Mouse (Mus musculus) 416B (cell line): ENCODE results near the gene Boll.
"Not testable (repeated sequence)": the region's sequence is repeated elsewhere in the genome, so short reads cannot be mapped to it uniquely, and the experiment has no call there.

Experiments
- DNase-seq: peaks from one replicate; pipeline ENCODE4 v3.0.0; 2011; ENCODE audit warnings: low read depth

Gene Boll

DNA sequence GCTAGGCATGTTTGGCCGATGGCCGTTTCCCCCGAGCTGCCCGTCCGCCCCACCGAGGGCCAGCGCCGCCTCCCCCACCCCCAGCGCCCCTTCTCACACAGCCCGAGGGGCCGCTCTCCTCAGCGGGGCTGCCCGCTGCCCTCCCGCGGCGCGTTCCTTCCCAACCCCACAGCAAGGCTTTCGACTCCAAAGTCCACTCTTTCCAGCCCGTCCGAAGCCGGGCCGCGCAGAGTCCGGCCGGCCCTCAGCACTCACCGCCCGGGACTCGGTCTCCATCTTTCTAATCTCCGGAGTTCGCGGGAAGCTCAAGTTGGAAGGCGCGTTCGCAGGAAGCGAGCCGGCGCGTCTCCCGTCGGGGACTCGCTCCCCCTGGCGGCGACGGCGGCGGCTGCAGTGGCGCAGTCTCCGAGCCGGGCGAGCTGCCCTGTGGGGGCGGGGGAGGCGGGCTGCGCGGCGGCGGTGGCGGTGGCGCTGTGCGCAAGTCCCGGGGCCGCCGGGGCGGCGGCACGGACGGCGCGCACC lies at the start of gene Boll:
Gene Boll, minus strand, starts transcription at position 426 of the 522 bp plus-strand sequence.
- no peak for DNase-seq

DNA sequence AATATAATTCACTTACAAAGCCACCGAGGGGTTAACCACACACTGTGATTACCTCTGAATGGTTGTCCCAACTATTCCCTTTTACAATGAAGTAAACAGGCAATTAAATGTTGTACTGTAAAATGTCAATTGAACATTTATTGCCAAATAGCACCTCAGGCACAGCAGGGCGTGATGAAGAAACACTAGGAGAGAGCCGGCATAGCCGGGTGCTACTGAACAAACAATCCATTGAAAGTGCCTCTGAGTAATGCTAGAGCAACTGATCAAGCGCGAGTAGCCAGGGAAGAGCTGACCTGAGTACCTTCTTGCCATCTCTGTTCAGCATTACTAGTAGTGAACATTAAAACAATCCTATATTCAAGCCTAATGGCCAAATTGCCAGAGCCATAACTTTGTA lies 49.3 kb upstream of the Boll start:
- DNase-seq = no peak

DNA sequence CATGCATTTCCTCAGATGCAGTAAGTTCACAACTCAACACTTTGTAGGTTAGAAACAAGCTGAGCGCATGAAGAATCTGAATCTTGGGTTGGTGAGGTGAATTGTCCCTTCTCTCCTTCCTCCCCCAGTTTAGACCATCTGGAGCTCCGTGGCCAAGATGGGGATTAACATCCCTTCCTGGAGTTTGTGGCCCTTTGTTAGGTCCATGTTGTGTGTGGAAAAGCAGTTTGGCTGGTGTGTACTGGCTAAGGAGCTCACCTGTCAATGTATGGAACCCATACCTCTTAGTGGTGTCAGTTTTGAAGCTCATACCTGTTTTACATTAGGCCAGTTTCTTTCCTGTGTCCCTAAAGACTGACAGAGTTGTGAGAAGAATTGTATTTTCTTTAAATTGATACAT lies 47.8 kb upstream of the Boll start:
- no peak for DNase-seq

DNA sequence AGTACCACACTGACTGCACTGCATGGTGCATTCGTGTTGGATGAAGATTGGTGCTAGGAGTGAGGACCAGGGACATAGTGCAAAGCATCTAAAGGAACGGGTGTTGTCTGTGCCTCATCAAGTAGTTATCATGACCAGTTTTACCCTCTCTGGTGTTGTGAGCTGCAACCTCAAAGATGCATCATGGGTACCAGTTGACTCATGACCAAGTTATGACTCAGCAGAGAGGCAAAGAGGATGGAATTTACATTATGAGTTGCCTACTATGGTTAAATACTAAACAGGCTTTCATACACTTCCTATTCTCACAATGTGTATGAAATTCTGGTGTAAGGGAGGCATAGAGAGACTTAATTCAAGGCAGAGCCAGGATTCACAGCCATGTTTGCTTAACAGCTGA lies 47.4 kb upstream of the Boll start:
- peak; percentile 26 for DNase-seq

DNA sequence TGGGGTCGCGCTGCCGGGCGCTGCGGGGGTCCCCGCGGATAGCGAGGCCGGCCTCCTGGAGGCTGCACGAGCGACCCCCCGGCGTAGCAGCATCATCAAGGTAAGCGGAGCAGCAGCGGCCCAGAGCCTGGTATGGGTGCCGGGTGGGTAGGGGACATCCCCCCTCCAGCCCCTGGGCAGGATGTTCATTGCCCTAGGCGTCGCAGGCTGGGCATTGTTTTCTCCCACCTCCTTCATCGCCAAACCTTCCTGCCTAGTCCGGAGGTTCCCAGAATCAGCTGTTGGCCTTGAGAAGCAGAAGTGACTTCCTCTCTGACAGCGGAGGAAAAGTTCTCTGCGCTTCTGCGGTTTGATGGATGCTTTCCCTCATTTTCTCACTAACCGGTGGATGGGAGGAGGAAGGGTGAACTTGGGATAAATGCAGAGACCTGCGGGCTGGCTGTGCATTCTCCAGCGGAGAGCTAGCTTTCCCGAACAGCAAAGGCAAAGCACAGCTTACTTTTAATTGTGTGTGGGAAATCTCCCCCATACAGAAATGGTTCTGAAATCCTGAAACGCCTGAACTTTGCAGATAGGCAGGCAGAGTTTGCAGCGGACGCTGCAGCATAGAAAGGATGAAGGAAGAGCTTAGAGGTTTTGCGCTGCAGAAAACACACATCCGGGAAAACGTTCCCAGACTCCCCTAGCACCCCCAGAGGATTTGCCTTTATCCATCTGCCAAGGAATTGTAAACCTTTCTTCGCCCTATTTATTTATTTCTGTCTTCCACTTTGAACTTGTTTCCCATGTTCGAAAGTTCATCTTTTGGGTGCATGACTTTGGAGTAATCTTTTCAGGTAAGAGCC lies 43.5 kb upstream of the Boll start:
- no peak for DNase-seq

DNA sequence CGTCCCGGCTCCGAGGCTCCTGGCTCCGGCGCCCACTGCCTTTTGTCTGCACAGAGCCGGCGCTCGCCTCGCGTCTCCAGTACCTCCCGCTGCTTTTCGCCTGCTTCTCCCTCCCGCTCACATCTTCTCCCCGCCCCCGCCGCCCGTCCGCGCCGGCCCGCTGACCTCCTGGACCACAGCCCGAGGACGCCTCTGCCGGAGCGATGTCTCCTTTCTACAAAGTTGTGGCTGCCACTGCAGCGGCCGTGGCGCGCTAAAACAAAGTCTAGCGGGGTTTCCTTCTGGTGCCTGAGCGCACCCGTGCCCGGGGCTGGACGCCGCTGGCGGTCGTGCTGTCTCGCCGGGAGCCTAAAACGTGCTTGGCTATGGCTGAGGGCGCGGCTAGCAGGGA lies 42.7 kb upstream of the Boll start:
- no peak for DNase-seq

DNA sequence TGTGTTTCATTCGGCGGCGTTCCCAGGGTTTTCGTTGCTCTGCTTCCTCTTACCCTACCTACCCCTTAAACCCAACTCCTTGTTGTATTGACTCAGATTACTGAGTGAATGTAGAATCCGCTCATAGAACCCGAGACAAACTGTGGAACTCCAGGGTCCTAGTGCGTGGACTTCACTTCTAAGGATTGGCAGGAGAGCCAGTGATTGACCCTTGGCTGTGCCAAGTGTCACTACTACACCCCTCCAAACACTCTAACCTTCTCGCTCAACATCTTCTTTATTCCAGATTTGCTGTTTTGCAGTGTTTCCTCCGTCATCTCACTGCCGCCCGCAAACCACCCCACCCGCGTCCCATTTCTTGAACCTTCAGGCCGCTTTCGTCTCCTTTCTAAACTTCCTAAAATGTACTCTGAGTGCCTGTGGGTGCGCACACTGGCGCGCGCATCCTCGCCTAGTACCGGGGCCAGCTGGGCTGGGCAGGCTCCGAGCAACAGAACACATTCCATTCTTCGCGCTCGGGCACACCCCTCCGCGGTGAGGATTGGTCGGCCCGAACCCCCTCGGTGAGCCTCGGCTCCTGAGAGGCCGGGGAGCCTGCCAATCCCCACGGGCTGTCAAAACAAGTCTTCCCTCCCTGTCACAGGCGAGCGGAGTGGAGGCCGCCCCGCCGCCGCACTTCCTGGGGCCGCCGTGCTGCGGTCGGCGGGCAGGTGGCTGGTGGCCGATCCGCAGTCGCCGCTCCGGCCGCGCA lies 42.2 kb upstream of the Boll start, which contains the start of gene Plcl1:
Gene Plcl1, plus strand, starts transcription at position 650 of the 751 bp plus-strand sequence.
- peak; percentile 74 for DNase-seq

DNA sequence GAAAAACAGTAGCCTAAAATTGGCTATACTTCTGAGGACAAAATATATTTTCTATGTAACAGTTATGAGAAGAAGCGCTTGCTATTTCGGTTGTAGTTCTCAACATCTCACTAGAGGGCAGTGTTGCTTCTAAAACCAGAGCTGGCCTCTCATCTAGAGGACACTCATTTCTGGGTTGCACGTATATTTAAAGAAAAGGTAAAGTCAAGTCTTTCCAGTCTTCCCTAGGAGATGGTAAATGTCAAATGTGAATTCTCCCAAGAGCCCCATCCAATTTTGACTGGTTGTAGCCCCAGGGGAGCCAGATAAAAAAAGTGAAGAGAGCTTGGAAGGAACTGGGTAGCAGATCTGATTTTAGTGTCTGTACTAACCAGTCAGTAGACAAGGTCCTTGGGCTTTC lies 41.2 kb upstream of the Boll start:
- DNase-seq = peak; percentile 73

DNA sequence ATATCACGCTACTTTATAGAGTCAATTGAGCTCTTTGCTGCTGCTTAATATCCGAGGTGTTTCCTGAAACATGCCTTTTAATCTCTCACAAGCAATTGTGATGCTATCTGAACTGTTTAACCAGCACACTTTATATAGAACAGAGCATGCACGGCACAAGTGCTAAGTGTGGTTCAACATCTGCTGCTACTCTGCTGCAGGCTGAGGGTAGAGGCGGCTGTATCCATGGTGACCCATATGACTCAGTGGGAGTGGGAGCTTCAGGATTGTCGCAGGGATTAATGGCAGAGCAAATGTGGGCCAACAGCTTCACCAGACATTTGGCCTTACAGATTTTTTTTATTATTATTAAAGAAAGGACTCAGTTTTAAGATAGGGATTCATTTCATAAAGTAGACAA lies 36.6 kb upstream of the Boll start:
- no peak for DNase-seq

DNA sequence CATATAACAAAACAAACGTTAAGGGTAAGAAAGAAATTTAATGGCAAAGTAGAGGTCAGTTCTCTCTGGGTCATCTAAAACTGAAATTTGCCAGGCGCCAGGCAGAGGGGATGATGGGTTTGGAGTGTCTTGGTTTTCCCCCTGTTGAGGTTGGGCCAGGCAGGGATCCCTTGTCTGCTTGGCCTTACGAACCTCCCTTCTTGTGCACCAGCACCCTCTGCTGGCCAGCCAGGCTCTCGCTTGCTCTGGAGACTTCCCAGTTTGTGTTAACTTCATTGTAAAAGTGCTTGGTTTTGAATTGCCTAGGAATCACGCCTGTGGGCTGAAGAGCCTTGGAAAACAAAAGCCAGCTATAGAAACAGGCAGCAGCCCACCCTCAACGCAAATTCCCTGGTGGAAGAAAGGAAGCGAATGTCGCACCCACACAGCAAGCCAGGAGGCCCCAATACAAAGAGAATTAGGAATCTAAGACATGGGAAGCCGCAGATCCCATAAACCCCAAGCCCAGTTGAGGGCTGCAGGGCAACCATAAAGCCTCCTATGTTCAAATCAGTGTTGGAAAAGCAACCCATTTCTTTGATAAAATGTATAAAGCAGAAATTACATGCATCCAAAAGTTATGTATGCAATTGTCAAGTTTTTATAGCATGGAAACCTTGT lies 20.0 kb upstream of the Boll start:
- DNase-seq = peak; percentile 77

DNA sequence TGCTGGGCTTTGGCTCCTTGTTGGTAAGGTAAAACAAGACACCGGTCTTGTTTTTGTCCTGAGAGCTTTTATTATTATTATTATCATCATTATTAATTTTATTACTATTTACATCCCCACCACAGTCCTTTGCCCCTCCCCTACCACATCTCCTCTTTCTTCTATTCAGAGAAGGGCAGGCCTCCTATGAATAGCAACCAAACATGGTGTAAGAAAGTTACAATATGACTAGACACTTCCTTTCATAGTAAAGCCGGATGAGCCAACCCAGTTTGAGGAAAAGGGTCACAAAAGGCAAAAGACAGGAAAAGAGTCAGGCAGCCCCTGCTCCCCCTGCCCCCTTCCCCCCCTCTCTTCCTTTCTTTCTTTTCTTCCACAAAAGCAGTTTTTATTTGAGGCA lies 17.3 kb upstream of the Boll start:
- no peak for DNase-seq

DNA sequence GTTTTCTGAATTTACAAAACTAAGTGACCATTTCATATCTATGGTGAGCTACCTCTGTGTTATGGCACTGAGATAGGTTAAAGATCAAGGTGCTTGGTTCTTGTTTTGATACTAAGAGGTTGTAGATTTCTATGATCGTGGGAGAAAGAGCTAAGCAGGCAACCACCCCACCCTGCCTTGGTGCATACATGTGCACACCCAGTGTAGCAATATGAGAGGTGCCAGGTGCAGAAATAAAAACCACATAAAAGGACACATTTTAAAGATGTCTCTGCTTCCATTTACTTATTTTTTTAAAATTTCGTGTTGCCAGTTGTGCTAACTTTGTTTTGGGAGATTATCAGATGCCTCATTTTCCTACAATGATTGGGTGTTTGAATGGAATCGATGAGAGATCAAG lies 9.4 kb upstream of the Boll start:
- DNase-seq = no peak

DNA sequence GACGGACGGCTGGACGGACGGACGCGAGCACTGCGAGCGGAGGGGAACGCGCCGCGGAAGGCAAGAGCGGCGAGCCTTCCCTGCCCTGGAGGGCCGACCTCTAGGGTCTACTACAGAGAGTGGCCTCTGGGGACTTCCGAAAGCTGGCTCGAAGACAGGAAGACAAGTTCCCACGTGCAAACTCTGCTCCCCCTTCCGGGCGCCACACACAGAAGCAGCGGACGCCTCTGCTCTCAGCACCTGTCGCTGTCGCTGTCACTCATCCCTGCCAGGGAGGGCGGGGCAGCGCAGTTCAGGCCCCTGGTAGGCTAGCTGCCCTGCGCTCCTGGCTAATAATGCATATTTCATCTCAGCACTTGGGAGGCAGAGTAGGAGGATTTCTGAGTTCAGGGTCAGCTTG lies 317 bp upstream of the Boll start:
- no peak for DNase-seq

DNA sequence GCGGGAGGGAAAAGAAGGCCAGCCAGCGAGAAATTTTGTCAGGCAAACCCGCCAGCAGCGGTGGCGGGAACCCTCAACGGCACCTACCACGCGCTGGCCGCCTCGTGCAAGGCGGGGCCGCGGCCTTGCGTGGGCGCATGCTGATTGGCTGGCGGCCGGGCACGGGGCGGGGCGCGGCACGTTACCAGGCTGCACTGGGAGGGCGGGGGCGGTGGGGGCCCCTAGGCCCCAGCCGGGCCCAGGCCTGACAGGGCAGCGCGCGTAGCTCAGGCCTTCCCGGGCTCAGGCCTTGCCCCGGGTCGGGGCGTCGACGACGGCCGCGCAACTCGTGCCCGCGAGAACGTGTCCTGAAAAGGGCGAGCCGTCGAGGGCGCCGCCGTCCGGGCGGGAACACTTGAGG lies 635 bp downstream of the Boll start:
- DNase-seq = no peak

DNA sequence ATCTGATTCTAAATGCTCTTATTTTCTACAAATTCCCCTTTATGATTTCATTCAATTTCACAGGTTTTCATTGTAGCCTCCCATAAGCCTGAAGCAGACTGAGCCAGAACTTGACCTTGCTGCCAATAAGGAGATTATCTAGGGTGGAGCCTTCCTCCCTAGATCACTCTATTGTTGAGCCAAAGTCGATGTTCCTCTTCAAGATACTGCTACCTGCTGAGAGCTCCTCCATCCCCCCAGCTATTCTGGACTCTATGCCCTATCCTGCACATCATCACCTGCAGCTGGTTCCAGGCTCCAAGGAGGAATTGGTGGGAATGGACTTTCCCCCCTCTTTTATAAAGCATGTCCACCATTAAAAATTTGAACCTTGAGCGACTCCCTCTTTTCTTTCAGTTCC lies 11.4 kb downstream of the Boll start:
- DNase-seq = not testable (repeated sequence)

DNA sequence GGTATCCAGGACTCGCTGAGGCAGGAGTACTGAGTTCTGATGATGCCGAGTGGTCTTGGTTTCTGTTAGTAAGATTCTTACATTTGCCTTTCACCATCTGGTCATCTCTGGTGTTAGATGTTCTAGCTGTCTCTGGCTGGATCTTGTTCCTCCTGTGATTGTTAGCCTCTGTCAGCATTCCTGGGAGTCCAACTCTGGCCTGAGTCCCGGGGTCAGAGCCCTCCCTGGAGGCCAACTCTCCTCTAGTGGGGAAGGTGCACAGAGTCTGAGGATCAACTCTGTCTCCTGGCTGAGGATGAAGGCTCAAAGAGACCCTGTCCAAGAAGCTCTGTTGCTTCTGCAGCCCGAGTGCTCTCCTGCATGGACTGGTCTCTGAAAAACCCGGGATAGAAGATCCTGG lies 37.8 kb downstream of the Boll start:
- not testable (repeated sequence) for DNase-seq

DNA sequence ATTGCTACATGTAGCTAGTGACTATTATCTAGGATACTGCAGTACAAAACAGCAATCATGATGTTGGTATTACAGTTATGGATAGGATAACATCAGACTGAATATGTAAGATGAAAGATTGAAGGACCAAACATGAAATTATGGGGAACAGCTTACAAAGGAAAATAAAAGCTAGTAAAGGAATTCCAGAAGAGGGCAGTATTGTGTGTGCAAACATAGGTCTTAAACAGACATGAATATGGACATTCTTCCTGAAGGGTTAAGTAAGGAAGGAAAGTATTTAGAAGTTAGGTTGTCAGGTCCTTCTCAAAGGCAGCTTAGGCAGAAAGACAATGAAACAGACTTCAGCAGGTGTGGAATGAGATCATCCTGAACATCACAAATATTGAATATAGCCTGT lies 62.2 kb downstream of the Boll start:
- DNase-seq = peak; percentile 62

DNA sequence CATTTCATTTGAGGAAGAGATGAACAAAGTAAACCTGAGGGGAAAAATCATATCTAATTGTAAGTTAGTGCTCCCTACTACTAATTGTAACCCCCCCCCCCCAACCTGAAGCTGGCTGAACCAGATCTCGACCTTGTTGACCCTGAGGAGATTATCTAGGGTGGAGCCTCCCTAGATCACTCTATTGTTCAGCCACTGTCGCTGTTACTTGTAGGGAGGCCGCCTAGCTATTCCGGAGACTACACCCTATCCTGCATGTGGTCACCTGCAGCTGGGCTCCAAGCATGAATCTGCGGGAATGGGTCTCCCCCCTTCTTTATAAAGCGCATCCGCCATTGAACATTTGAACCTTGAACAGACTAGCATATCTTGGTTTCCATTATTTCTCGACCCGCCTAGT lies 84.2 kb downstream of the Boll start:
- no peak for DNase-seq

DNA sequence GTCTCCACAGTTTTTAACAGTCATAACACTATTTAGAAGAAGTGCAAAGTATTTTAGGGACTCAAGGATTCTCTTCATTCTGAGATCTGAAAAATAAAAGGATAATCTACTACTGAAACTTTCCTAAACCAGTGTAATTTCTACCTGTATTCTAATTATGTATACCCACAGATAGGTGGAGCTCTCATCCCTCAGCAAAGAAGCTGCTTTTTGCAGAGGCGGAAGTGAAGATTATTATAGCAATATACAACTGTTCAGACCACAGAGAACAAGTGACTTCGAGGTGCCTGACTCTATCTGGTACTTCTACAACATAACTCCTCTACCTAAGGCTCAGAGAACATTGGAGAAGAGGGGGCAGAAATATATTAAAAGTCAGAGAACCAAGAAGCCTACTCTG lies 97.8 kb downstream of the Boll start:
- peak; percentile 26 for DNase-seq

DNA sequence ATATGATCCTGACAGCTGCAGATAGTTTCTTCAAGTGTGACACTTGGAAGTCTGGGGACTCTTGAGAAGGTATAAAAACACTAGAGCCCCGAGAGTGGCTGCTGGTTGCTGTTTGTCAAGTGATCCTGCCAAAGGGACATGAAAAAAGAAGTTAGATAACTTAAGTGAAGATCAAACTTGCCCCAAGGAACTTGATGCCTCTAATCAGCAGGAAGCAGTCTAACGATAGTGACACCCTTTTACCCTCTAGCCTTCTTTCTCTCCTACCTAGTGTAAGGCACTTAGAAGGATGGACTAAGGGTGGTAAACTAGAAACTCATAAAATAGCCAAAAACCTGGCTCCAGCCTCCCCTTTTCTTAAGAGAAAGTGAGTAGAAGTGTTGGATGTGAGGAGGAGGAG lies 98.9 kb downstream of the Boll start:
- DNase-seq = no peak

DNA sequence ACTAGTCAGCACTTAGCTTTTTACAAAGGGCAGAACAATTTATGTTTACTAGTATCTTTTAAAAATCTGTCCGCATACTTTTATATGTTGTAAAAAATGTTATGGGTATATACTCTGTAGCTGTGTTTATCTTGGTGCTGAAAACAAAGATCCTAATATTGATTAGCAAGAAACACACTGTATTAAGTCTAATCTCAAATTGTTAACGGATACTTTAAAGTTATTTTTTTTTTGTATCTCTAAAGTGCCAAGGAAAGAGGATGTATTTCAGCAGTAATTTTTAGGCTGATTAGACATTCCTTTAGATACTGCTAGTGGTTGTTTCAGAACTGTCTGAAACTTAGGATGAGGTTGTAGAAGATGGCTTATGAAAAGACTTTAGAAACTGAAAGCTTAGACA lies 116.9 kb downstream of the Boll start:
- DNase-seq = no peak

DNA sequence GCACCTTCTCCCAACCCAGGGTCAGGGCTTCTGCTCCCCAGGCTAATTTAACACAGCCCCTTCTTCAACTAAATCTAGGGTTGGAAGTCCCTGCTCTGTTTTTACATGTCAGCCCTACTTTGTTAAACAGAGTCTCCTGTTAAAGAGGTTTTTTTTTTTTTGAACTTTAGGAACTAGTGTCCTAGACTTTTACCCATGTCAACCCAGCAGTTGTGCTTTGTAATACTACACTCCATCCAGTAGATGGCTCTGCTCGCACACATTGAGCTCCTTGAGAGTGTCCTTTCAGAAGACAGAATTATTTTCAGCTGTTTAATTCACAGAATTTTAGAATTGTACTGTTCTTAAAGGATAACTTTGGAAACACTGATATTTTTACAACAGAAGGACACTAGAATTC lies 124.0 kb downstream of the Boll start:
- DNase-seq = peak; percentile 84

DNA sequence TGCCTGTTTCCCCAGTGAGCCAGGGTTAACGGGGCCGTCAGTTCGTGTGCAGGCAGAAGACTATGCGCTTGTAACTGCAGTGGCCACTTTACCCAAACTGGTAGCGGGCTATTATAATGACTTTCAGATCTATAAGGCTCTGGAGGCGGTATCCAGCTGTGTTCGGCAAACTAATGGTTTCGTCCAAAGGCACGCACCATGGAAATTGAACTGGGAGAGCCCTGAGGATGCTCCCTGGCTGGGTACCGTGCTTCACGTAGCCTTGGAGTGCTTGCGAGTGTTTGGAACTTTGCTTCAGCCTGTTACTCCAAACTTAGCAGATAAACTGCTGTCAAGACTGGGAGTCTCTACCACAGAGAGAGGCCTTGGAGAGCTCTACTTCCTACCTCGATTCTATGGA lies 124.8 kb downstream of the Boll start:
- DNase-seq = no peak
